Mouse (Mus musculus): ENCODE results near the gene Vipas39. TPM values are rescaled to one million over a fixed set of nuclear protein-coding genes. Genes with fewer than 3 reads are reported as not detected.

Vipas39 gene
- polyA plus RNA-seq (2014; fragmentation: Illumina TruSeq; extraction: RNeasy Lipid Tissue Mini Kit (QIAGEN cat#74804); ENCODE audit: low read depth, low replicate concordance), result 17.4 TPM

DNA sequence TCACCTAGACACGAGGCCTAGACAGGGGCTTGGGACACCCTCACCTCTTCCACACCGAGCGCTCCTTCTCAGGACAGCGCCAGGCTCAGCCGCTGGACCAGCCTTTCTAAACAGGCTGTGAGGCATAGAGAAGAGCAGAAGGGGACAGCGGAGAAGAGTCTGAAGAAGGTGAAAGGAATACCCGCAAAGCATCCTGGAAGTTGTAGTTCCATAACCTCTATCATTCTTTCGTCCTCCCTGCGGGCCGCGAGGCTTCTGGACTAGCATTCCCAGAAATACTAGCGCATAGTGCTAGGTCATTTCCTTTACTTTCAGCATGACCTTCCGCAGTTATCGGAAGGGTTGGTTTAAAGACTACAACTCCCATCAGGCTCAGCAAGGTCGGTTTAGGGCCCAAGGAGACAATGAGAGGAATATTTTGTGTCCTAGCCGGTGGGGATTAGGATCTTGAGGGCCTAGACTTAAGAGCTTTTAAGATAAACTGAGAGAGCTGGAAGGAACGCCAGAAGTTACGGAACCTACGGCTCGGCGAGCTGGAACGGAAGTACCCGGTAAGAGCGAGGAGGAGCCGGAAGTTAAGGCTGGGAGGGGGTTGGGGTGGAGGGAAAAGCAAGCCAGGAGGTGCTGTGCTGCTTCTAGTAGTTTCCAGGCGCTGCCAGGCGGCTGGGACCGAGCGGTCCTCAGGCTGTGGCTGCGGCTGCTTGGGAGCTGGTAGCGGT, at the start of gene Vipas39, which contains the start of gene Ahsa1:
Gene Vipas39 (minus strand): TSS at position 149 of the 719 bp plus-strand sequence.
Gene Ahsa1 (plus strand): TSS at position 372 of the 719 bp plus-strand sequence.

DNA sequence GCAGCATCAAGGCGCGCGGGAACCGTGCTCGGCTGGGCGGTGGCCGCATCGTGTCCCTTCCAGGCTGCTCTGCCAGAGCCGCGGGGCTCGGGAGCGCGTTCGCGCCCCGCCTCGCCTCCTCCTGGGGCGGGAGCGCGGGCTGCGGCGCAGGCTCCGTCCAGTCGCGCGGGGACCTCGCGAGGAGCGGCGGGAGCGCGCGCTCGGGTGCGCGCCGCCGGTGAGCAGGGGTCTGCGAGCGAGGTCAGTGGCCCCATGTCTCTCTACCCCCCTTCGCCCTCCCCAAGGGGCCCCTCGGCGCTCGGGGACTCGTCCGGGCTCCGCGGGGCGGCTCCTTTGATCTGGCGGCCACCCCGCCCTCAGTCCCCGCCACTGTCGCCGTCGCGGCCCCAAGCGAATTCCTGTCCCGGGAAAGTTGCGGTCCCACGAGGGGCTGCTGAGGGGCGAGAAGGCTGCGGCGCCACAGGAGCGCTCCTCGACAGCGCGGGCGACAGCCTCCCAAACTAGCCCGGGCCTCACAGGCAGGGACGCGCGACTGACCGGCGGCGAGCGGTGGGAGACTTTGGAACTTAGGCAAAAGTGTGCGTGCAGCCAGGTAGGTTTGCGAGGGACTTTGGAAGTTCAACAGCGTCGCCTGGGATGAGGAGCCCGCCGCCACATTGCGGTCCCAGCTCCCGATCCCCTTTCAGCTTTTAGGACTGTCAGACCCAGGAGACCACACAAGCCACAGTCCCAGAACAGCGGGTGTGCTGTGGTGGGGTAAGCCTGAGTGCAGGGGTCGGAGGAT, 33.8 kb upstream of the Vipas39 start, which contains the start of gene Ism2:
Gene Ism2 (minus strand): TSS at position 49 of the 784 bp plus-strand sequence.

GRCm38 (mm10) chr12:87238632-87239031, 27.4 kb downstream of the Vipas39 start, which contains the start of gene Noxred1:
Noxred1 (minus strand) TSS chr12:87238732.

GRCm38 (mm10) chr12:87199973-87200586, 66.0 kb downstream of the Vipas39 start, which contains the start of gene Tmed8:
Tmed8 (minus strand) TSS chr12:87200454.

GRCm38 (mm10) chr12:87199206-87199972, 66.7 kb downstream of the Vipas39 start, which contains the start of gene Samd15:
Samd15 (plus strand) TSS chr12:87199723.

Other genes starting within 250 kb of the Vipas39 start
- 2.7 TPM for gene Tmem63c, start 244.9 kb downstream of the Vipas39 start, polyA plus RNA-seq (2014; fragmentation: Illumina TruSeq; extraction: RNeasy Lipid Tissue Mini Kit (QIAGEN cat#74804); ENCODE audit: low read depth, low replicate concordance)
- gene Ngb, start 163.7 kb downstream of the Vipas39 start, polyA plus RNA-seq (2014; fragmentation: Illumina TruSeq; extraction: RNeasy Lipid Tissue Mini Kit (QIAGEN cat#74804); ENCODE audit: low read depth, low replicate concordance), result 0.25 TPM
- gene Gstz1, start 119.1 kb downstream of the Vipas39 start, polyA plus RNA-seq (2014; fragmentation: Illumina TruSeq; extraction: RNeasy Lipid Tissue Mini Kit (QIAGEN cat#74804); ENCODE audit: low read depth, low replicate concordance), result 50.7 TPM
- gene Pomt2, start 118.3 kb downstream of the Vipas39 start, polyA plus RNA-seq (2014; fragmentation: Illumina TruSeq; extraction: RNeasy Lipid Tissue Mini Kit (QIAGEN cat#74804); ENCODE audit: low read depth, low replicate concordance), result 33.3 TPM
- 150 TPM for gene Samd15, start 66.5 kb downstream of the Vipas39 start, polyA plus RNA-seq (2014; fragmentation: Illumina TruSeq; extraction: RNeasy Lipid Tissue Mini Kit (QIAGEN cat#74804); ENCODE audit: low read depth, low replicate concordance)
- gene Tmed8, start 65.8 kb downstream of the Vipas39 start, polyA plus RNA-seq (2014; fragmentation: Illumina TruSeq; extraction: RNeasy Lipid Tissue Mini Kit (QIAGEN cat#74804); ENCODE audit: low read depth, low replicate concordance), result 6.0 TPM
- 108 TPM for gene Noxred1, start 27.5 kb downstream of the Vipas39 start, polyA plus RNA-seq (2014; fragmentation: Illumina TruSeq; extraction: RNeasy Lipid Tissue Mini Kit (QIAGEN cat#74804); ENCODE audit: low read depth, low replicate concordance)
- 78.8 TPM for gene Ahsa1, start 223 bp upstream of the Vipas39 start, polyA plus RNA-seq (2014; fragmentation: Illumina TruSeq; extraction: RNeasy Lipid Tissue Mini Kit (QIAGEN cat#74804); ENCODE audit: low read depth, low replicate concordance)
- gene Ism2, start 33.4 kb upstream of the Vipas39 start, polyA plus RNA-seq (2014; fragmentation: Illumina TruSeq; extraction: RNeasy Lipid Tissue Mini Kit (QIAGEN cat#74804); ENCODE audit: low read depth, low replicate concordance), result not detected
- gene Sptlc2, start 122.1 kb upstream of the Vipas39 start, polyA plus RNA-seq (2014; fragmentation: Illumina TruSeq; extraction: RNeasy Lipid Tissue Mini Kit (QIAGEN cat#74804); ENCODE audit: low read depth, low replicate concordance), result 56.2 TPM
- 128 TPM for gene Slirp, start 177.6 kb upstream of the Vipas39 start, polyA plus RNA-seq (2014; fragmentation: Illumina TruSeq; extraction: RNeasy Lipid Tissue Mini Kit (QIAGEN cat#74804); ENCODE audit: low read depth, low replicate concordance)
- gene Alkbh1, start 177.8 kb upstream of the Vipas39 start, polyA plus RNA-seq (2014; fragmentation: Illumina TruSeq; extraction: RNeasy Lipid Tissue Mini Kit (QIAGEN cat#74804); ENCODE audit: low read depth, low replicate concordance), result 28.0 TPM
- gene Snw1, start 206.0 kb upstream of the Vipas39 start, polyA plus RNA-seq (2014; fragmentation: Illumina TruSeq; extraction: RNeasy Lipid Tissue Mini Kit (QIAGEN cat#74804); ENCODE audit: low read depth, low replicate concordance), result 94.8 TPM
- gene Gm5788, start 228.5 kb upstream of the Vipas39 start, polyA plus RNA-seq (2014; fragmentation: Illumina TruSeq; extraction: RNeasy Lipid Tissue Mini Kit (QIAGEN cat#74804); ENCODE audit: low read depth, low replicate concordance), result not detected
- gene Gm8300, start 248.1 kb upstream of the Vipas39 start, polyA plus RNA-seq (2014; fragmentation: Illumina TruSeq; extraction: RNeasy Lipid Tissue Mini Kit (QIAGEN cat#74804); ENCODE audit: low read depth, low replicate concordance), result not detected

Measured in testis, adult 10 weeks (tissue).